Mouse (Mus musculus) T-helper 1 cell (primary cell): ENCODE results near the gene Gm17949.

Experiments
- in situ Hi-C: fragments of 300-600 bp; cut with MboI, MseI; formaldehyde crosslinking; loops from one replicate; pipeline ENCODE4 v1.15.1; 2025; ENCODE audit warnings: high pct_unique_total_duplicates

The Gm17949 gene

DNA sequence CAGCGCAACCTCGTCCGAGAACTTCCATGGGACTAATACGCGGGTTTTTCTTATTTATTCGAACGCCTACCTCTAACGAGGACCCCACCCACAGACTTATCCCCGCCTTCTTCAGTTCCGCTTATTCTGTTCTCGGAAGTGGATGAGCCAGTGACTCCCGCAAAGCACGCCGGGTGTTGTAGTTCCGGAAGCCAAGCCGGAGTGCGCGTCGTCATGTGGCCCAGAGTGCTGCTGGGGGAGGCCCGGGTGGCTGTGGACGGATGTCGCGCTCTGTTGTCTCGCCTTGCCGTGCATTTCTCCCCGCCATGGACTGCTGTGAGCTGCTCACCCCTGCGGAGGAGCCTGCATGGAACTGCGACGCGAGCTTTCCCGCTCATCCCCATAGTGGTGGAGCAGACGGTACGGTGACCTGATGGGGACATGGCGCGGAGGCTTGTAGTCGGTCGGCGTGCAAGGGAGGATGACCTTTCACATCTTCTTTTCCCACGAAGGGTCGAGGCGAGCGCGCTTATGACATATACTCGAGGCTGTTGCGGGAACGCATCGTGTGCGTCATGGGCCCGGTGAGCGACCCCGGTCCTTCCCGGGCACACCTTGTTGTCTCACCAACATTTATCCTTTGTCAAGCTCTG, 21.0 kb upstream of the Gm17949 start, which contains the start of gene Clpp:
Gene Clpp, plus strand, starts transcription at position 191 of the 632 bp plus-strand sequence.
- in situ Hi-C loops: loop anchor here (10.0 kb wide), 1 partner anchor 685 kb away; the partner anchor contains the start of genes Arrdc5 and Uhrf1

DNA sequence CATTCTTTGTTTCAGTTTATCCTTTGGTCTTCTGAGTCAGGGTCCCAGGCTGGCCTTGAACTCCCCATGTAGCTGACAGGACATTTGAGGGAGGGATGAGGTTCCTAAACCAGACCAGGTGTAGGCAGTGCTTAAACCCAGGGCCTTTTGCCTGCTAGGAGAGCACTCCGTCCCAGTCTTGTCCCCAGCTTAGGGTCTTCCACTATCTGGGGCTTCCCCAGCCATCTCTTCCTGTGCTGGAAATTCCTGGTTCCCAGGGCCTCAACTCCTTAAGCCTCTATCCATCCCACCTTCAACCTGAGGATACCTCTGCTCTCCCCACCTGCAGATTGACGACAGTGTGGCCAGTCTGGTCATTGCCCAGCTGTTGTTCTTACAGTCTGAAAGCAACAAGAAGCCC, 20.3 kb upstream of the Gm17949 start:
- in situ Hi-C loops: loop anchor here (10.0 kb wide), 1 partner anchor 686 kb away; the partner anchor contains the start of genes Arrdc5 and Uhrf1

DNA sequence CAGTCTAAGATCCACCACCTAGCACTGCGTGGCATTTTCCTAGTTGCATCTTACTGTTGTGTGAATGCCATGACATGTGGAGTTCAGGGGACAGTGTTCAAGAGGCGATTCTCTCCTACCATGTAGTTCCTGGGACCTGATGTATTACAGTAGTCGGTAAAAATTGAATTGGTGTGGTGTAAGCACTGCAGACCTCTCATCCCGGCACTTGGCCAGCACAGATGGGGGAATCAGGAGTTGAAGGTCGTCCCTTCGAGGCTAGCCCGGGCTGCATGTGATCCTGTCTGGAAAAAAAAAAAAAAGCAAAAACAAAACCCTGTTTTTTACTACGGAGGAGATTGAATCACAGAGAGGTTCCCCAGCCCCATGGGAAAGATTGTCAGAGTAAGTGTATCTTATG, 16.2 kb upstream of the Gm17949 start:
- in situ Hi-C loops: loop anchor here (5.0 to 10.0 kb wide), 2 partner anchors 342 to 690 kb away; partner anchors contain the start of genes Arrdc5 and Uhrf1

DNA sequence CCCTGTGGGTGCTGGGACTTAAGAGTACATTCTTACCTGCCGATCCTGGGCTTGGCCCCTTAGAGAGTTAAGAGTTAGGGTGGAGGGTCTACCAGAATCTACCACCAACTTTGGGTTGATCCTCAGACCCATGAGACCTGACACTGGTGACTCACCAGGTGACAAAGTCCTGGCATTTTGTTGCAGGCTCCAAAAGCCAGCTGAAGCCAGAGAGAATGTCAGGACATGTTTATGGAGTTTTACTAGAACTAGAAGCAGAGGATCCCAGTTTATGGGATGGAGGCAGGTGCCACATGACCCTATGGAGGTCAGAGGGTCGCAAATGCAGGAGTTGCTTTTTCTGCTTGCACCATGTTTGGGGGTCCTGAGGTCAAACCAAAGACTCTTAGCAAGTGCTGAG, 14.8 kb upstream of the Gm17949 start:
- in situ Hi-C loops: loop anchor here (5.0 to 10.0 kb wide), 2 partner anchors 341 to 692 kb away; partner anchors contain the start of genes Arrdc5 and Uhrf1

DNA sequence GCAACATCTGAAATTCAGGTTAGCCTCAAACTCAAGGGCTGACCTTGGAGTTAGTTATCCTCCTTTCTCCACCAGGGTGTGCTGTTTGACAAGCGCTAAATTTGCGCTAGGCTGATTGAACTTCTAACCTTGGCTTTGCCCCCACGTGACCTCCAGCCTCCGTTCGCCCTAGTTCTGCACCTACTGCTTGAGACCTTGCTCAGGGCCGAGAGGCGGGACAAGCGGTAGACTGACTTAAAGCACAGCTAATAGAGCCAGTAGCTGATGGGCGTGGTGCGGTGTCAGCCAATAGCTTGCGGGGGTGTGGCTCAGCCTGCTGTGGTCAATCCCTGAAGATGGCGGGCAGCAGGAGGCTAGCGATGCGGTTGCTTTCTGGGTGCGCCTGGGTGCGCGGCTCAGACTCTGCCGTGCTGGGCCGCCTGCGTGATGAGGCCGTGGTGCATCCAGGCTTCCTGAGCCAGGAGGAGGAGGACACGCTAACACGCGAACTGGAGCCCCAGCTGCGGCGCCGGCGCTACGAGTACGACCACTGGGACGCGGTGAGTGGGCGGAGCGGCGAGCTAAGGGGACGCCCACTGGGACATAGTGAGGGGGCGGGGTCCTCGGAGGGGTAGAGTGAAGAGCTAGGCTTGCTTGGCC, 14.1 kb upstream of the Gm17949 start, which contains the start of gene Alkbh7:
Gene Alkbh7, plus strand, starts transcription at position 311 of the 639 bp plus-strand sequence.
- in situ Hi-C loops: loop anchor here (5.0 to 10.0 kb wide), 2 partner anchors 340 to 692 kb away; partner anchors contain the start of genes Arrdc5 and Uhrf1

DNA sequence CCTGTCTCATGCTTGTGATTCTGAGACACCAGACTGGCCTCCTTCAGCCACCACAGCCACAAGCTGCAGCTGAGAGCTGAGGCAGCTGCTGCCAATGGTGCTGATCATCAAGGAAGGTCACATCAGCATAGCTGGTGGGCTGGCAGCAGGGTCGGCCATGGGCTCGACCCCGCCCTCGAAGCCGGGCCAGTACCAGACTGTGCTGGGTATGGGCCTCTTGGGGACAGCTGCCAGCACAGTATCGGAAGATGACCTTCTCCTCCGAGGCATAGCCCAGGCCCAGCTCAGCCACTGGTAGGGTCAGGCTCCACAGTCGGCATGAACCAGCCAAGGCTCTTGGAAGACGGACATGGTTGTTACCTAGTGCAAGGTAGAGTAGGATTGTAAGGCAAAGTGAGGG, 11.9 kb upstream of the Gm17949 start:
- in situ Hi-C loops: loop anchor here (5.0 to 10.0 kb wide), 2 partner anchors 338 to 695 kb away; partner anchors contain the start of genes Arrdc5 and Uhrf1

DNA sequence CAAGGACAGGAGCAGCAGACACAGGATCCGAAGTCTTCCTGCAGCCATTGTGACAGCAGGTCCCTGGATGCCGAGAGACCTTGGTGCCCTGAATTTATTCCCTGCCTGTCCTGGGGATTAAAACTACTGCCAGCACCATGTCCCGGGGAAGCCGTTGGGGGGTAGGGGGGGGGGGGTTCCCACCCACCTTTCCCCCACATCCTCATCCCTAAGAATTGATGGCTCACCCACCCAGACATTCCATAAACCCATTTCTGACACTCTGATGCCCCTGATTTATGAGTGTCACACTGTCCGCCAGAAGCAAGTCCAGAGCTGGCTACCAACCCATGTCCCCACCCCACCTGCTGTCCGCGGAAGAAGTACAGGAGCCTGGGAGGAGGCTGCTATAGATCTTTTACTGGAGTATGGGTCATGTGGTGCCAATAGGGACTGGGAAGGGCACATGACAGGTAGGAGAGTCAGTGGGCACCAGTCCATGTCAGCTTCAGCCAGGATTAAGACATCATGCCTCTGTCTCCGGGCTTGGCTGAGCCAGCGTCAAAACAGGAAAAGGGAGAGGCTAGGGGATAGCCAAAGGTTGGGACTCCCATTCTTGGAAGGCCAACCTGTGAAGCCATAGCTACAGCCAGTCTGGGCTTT, 11.2 kb upstream of the Gm17949 start, which contains the start of gene Pspn:
Gene Pspn, minus strand, starts transcription at position 51 of the 642 bp plus-strand sequence.
- in situ Hi-C loops: loop anchor here (5.0 to 10.0 kb wide), 2 partner anchors 337 to 695 kb away; partner anchors contain the start of genes Arrdc5 and Uhrf1

DNA sequence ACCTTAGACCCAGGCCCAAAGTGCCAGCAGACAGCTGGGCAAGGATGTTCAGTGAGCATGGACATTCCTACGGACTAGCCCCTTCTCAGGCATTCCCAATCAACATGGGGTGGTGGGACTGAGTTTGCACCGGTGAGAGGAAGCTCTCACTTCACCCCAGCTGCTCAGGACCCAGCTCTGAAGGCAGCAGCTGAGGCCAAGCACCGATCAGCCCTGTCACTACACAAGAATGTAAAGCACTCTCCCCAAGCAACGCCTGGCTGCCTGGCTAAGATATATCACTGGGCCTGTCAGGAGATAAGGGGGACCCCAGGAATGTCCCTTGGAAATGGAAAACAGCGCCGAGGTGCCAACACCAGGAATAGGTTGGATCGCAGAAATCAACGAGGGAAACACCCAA, 10.0 kb upstream of the Gm17949 start:
- in situ Hi-C loops: no loop called here

DNA sequence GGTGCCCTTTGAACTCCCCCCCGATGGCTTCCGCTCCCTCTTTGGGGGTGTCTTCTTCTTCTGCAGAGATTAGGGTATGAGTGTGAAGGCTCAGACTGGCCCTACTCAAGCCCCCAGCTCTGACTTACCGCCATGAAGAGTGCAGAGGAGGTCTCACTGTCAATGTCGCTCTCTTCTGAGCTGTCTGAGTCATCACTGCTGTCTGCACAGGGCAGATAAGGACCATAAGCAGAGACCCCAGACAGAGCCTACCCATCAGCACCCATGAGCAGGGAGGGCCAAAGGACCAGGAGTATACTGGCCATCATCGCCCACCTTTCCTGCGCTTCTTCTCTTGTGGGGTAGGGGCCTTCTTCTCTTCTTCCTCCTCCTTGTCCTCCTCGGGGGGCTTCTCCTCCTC, 7.3 kb upstream of the Gm17949 start:
- in situ Hi-C loops: no loop called here

DNA sequence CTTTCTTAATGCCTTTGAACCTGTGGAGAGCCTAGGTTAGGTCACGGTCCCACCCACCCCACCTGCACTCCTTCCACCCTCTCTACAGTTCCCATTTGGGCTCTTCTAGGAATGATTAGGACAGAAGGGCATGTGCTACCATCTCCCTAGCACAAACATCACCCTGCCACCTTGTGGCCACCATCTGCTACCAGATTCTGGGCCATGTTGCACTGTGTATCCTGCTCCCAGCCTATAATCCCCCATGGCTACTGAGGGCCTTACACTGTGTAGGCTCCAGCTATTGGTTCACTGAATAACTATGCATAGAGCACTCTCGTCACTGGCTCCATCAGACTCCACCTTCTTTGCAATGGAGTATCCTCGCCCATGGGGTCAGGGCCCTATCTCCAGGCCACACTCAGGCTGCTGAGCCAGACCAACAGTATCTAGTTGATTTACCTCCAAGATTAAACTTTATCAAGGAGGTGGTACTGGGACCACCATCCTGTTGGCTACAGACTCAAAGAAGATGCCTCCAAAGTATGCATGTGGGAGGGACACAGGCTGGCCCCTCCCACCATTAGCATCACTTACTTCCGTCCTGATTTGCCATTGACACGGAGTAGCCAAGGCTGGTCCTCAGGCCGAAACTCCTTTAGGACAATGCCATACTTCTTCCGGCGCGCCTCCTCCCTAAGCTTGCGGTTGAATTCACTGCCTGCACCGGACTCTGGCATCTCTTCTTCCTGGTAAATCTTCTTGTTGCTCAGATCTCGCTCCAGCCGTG, 3.9 kb upstream of the Gm17949 start:
- in situ Hi-C loops: no loop called here

DNA sequence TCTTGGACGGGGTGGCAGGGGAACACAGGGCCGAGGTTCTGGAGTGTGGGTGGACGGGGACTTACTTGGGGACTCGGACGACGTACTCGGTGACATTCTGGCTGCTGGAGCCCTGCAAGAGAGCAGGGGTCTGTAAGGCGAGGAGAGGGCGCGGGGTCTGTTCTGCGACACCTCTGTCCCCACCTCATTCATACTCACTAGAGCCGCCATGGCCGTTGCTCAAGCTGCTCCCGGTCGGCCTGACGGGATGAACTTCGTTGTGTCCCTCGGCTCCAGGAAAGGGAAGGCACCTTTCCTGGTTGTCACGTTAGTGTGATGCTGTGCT, 396 bp upstream of the Gm17949 start:
- in situ Hi-C loops: no loop called here

DNA sequence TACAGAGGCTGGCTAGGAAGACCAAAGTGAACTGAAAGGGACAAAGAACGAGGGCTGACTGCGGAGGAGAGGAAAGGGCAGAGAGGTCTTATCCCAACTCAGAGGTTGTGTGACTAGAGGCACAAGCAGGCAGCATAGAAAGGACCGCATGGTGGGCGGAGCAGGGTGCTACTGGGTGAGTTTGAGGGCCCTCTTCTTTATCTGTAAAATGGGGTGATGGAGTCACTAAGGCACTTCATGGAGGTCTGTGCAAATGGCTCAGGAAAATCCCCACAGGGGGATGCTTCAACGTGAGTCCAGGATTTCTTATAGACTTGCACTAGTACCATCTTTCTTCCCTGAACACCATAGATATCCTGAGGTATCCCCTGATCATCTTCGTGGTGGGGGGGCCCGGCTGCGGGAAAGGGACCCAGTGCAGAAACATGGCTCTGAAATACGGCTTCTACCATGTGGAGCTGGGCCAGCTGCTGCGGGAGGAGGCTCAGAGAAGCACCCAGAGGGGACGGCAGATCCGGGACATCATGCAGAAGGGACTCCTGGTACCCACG, 1.1 kb downstream of the Gm17949 start:
- in situ Hi-C loops: no loop called here

DNA sequence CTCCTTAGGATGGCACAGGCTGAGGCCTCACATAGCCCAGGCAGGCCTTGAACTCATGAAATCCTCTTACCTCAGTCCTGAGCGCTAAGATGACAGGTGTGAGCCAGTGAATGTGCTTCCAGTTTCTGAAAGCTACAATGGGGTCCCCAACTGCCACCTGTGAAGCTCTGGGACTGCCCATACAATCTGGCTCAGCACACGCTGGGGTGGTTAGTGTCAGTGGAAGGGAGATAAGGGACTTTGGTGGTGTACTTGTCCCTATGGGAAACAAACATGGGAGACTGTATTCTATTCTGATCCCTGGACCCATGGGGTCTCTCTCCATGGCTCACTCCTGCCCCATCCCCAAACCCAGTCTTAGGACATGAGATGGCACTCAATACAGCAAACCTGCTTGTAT, 8.4 kb downstream of the Gm17949 start:
- in situ Hi-C loops: no loop called here

DNA sequence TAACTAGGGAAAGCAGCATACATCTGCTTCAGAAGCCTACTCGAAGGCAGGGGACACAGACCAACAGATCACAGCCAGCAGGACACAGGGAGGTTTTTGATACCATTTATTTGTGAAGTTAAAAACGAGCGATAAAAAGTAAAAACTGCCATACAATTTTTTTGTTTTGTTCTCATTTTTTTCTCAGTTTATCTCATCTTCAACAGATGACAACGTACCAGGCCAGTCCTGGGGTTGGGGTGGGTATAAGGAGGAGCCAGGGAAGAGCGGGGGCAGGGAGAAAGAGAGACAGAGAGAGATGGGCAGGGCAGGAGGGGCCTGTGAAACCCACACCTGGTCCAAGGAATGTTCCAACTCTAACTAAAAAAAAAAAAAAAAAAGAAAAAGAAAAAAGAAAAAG, 9.7 kb downstream of the Gm17949 start:
- in situ Hi-C loops: no loop called here

DNA sequence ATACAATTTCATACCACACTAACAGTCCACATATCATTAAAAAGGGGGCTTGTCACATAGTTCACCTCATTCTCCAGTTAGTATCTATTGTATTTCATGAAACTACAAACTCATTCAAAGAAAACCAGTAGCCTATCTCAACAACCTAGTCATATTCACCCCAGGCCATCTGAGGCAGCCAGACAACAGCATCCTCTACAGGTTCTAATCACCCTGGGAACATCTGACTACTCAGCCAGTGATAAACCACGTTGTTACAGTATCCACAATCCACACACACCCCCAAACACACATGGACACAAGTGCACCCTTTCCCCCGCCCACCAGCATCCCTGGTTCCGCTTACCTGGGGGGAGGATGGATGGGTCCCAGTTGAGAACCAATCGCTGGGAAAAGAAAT, 16.2 kb downstream of the Gm17949 start:
- in situ Hi-C loops: loop anchor here (25.0 kb wide), 1 partner anchor 1315 kb away; the partner anchor contains the start of gene Pot1b

DNA sequence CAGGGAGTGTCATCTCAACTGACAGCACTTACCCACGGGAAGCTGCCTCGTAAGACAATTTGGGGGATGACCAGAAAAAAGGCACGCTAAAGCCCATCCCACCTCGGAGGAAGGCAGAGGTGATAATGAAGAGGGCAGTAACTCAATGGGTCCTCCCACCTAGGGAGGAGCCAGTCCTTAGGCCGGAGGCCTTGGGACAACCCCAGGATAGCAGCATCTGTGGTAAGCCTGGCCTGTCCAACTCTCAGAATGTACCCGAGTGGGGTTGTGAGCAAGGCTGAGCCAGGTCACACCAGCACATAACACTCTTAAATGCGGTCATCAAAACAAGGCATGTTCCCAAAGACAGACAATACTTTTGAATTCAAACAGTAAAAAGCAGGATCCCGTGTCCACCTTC, 18.4 kb downstream of the Gm17949 start:
- in situ Hi-C loops: loop anchor here (25.0 kb wide), 1 partner anchor 1317 kb away; the partner anchor contains the start of gene Pot1b

DNA sequence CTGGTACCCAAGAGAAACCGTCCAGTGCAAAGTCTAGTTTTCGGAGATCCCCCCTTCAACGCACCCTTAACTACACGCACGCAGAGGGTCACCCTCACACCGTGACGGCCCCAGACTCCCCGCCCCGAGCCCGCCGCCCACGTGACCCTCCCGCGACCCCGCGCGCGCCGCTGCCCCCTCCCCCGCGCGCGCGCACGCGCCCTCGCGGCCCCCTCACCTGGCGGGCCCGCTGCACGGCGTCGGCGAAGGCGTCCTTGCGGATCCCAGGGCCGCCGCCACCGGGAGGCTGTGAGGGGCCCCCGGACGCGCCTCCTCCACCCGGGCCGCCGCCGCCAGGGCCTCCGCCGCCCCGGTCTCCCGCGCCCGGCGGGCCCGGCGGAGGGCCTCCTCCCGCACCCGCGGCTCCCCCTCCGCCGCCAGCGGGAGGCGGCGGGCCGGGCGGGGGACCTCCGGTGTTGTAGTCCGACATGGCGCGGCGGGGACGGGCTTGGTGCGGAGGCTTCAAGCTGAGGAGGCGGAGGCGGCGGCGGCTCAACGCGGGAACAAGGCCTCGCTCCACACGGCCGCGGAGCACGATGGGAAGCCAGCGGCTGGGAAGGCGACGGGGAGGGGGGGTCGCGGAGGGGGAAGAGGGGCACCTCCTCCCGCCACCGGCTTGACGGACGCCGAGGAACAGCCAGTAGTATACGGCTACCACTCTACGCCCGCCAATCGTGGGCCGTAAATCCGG, 19.8 kb downstream of the Gm17949 start, which contains the start of gene Khsrp:
Gene Khsrp, minus strand, starts transcription at position 592 of the 730 bp plus-strand sequence.
- in situ Hi-C loops: loop anchor here (25.0 kb wide), 1 partner anchor 1319 kb away; the partner anchor contains the start of gene Pot1b

DNA sequence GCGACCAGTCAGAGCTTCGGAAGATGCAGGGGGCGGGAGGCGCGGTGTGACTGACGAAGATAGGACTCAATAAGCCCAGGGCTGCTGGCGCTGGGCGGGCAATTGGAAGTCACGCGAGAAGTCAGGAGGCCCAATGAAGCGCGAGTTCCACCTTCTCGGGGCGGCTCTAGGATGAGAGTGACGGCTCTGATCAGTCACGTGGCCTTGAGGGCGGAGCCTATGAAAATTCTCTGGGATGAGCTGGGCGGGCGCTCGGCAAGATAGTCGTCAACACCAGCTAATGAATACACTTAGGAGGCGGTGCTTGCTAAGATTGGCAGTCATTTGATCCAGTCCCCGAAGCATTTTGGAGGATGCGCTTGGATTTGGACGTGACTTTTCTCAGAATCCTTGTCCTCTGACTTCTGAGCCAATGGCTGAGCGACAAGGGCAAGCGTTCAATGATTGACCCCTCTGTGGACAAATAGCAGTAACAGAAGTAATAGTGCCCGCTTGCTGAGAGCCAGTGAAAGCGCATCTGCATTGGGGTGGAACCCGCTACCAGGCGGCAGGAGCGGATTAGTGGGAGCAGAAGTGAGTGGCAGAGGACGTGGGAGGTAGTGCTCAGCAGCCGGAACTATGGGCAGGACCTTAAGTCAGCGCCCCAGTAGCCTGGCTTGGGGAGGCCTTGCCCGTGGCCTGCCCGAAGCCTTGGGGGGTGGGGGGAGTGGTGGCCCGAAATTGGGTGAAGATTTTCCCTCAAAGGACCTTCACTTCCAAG, 20.6 kb downstream of the Gm17949 start:
- in situ Hi-C loops: loop anchor here (25.0 kb wide), 1 partner anchor 1320 kb away; the partner anchor contains the start of gene Pot1b

DNA sequence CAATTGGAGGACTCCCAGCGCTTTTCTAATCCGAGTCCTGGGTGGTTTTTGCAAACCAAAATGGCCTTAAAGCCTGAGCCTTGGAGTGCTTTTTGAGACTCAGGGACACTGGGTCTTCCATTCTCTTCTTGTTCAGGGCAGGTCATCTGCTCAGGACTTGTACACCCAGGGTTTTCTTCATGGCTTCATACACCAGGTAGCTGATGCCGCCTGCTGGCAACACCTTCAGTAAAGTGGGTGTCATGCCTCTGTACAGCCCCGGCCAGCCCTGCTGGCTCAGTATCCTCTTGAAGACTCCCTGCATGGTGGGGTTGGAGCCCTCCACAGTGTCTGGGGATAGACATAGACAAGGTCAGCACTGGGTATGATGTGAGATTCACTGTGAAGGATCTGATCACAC, 21.6 kb downstream of the Gm17949 start:
- in situ Hi-C loops: loop anchor here (25.0 kb wide), 1 partner anchor 1321 kb away; the partner anchor contains the start of gene Pot1b
